Comparison of ENCODE assay signal across 14 mouse cellular contexts in genomic region chr17:79855533-79855932, GRCm38 (mm10).
"Had no signal": no experiment of that assay in that cellular context is flagged by ENCODE, and none has a peak within 500 bp of the region (broad histone marks: within the 10 kb centered on the region; RNA-seq: fewer than 3 reads in every experiment).

No protein-coding gene starts in this region.

- DNase-seq: kidney, adult 18-20 months; kidney, postnatal 10 days; kidney, postnatal 4 days; liver; liver, embryonic 13.5 days; liver, postnatal 0 days; retina, postnatal 1 day; spleen, adult 18-20 months; thymus, postnatal 4 days had no signal

- H3K4me3 ChIP-seq: intestine, embryonic 15.5 days; limb, embryonic 12.5 days; liver, embryonic 13.5 days; lung, embryonic 15.5 days; midbrain, embryonic 12.5 days; neural tube, embryonic 13.5 days had no signal

- H3K27ac ChIP-seq: intestine, embryonic 15.5 days; limb, embryonic 12.5 days; liver, embryonic 13.5 days; lung, embryonic 15.5 days; midbrain, embryonic 12.5 days; neural tube, embryonic 13.5 days had no signal
